Mouse (Mus musculus) megakaryocyte, adult 5-6 weeks (primary cell): ENCODE data around the gene Lpp. TPM values are rescaled to one million over a fixed set of nuclear protein-coding genes. Genes with fewer than 3 reads are reported as not detected.
A peak's percentile ranks its signal among the peaks of the same experiment; 100 is the strongest.

Source experiments
- ATAC-seq: 2 replicates; pipeline ENCODE4 v1.8.0; 2016; ENCODE audit warnings: mild to moderate bottlenecking, inconsistent platforms; ENCODE audit not compliant: poor library complexity, severe bottlenecking
- total RNA-seq, 2 experiments: library from RNA; stranded (forward) in 1 of 2; stranded (reverse) in 1 of 2; fragments of 153-499, 151-499 nt in 1 of 2; fragments of 221-1000, 200-1000 nt in 1 of 2; gene quantifications; 2 replicates each; pipeline versions ENCODE4 v1.2.3 to v1.2.4; 2015 to 2017

The Lpp gene
- total RNA-seq, 2 experiments from 2014 or later = 3.1 to 5.1 TPM

DNA sequence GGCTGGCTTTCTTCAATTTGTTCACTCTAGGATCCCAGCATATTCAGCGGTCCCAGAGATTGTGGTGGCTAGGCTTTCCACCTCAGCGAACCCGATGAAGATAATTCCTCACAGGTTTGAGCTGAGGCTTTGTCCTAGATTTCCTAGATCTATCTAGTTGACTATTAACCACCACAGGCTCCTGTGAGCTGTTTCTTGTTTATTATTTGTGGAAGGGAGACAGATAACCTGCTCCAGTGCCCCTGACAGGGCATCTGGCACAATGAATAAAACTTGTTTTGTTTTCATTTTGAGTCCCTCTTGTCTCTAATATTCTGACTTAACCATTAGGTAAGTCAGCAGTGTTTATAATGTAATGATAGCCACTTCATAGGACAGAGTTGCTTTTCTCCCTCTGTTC lies 5.6 kb downstream of the Lpp start:
- ATAC-seq = no peak

DNA sequence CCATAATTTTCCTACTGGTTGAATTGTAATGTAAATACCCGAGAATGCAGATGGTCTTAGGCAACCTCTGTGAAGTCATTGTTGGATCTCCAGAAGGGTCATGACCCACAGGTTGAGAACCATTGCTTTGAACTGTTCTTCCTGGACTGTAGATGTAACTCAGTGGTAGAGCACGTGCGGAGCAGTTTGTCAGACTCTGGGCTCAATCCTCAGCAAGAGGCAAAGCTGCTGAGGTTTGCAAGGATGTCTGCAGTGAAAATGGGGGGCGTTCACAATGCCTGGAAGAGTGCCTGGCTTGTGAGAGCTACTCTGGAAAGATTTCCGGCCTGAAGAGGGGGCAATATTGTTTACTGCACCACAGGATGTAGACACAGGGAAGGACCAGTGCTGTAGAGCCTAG lies 6.2 kb downstream of the Lpp start:
- ATAC-seq = no peak

DNA sequence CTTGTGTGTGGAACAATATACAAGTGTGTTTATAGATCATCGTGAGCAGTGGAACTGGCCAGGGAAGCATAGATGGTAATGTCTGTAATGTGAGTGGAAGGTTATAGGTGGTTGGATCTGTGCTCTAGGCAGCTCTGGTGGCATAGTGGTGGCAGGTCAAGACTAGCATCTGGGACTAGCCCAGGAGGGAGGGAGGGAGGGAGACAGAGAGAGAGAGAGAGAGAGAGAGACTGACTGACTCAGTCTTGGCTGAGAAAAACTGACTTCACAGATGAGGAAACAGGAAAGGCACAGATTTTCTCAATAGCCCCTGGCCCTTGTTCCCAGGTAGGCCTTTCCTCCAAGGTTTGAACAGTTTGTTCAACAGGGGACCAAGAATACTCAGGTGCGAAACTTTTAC lies 7.5 kb downstream of the Lpp start:
- no peak for ATAC-seq

DNA sequence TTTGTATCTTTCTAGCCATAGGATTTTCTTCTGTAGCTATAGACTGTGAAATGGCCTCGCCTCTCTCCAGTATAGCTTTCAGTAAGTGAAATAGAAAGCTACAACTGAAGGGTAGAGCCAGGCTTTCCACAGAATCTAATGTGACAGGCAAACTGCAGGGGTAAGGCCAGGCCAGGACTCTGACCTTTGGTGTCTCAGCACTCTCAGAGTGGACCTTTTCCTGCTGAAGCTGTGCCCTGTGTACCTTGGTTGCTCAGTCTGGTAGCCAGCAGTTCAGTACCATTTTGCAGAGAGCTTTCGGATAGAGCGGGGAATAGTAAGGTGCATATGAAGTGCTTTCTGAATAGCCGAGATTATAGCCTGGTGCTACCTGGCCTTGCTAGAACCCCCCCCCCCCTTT lies 9.5 kb downstream of the Lpp start:
- ATAC-seq = no peak

DNA sequence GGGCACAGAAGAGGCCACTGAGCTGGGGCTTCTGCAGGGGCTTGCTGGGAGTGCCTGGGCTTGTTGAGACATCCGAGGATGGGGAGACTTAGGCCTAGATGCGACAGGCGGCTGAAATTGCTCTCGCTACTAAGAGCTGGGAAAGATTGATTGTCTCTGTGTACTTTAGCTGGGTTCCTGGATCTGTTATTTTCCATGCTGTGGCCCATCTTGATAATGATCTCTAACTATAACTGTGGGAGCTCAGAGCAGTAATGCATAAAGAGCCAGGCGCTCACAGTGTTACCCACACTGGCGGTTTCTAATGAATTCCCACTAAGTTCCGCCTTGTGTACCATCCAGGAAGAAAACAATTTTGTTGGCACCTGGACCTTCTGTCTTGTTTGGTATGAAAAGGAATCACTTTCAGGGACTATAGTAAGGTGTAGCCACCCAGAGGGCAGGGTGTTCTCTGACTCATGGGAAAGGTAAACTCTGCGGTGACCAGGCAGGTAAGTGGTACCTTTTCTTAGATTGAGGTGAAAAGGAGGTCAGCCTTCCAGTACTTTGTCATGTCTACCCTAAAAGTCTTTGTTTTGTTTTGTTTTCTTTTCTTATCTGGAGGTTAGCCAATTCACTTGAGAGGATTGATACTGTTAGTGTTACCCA lies 10.6 kb downstream of the Lpp start:
- no peak for ATAC-seq

DNA sequence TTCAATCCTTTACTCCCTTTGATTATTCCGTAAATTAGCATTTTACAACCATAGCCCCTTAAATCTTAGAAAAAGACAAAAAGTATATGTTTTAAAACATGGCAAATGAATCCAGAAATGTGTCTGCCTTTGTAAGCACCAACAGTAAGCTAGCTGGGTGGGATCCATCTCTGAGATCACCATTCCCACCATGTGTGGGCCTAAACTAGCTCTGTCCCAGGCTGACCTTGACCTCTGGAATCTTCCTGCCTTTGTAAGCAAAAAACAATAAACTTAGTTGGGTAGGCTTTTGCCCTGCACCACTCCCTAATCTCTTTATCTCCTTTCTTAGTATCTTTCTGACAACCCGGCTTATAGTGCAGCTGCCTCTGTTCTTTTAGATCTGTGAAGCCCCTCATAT lies 13.2 kb downstream of the Lpp start:
- no peak for ATAC-seq

DNA sequence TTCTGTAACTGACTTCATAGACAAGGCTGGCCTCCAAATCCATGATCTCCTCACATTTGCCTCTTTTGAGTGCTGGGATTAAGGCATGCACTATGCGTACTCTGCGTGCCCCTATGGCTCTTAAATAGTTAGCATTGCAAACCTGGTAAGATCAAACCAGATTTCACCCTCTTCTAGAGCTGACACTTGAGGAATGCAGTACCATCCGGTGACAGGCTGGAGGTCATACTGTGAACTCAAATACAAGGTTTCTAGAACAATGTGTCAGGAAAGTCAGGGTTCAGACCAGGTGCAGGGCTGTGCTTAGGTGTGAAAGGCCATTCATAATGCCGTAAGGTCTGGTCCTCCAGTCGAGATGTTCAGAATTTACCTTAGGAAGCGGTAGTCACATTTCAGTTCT lies 18.0 kb downstream of the Lpp start:
- ATAC-seq = no peak

DNA sequence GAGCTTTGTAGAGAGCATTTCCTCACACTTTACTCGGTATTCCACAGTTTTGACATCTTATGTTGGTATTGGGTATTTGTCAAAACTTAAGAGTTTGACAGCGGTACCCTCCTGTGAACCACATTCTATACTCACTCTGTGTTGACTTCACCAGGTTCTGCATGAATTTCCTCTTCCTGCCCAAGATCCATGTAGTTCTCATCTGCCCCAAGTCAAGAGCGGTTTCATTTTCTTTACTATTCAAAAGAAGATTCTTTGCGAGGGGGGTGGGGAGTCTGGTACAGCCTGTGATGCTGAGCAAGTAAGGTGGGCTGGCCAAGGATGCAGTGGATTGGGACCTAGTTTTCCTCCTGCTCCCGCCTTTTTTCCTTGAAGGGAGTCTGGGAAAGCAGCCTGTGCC lies 18.9 kb downstream of the Lpp start:
- no peak for ATAC-seq

DNA sequence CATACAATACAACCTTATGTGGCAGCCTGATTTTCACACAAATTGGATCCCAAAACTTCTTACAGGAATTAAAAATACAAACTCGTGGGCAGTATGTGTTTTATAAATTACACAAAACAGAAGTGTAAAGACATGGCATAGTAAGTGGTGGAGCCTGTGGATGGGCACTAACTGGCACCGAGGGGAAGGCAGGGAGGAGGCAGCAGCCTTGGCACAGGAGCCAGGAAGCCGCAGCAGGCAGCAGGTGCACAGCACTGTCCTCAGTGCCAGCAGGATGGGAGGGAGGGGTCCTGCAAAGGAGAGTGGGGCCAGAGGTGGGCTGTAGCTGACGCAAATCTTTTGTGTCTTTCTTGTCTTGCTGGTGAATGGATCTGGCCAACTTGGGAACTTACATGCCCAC lies 19.8 kb downstream of the Lpp start:
- no peak for ATAC-seq

DNA sequence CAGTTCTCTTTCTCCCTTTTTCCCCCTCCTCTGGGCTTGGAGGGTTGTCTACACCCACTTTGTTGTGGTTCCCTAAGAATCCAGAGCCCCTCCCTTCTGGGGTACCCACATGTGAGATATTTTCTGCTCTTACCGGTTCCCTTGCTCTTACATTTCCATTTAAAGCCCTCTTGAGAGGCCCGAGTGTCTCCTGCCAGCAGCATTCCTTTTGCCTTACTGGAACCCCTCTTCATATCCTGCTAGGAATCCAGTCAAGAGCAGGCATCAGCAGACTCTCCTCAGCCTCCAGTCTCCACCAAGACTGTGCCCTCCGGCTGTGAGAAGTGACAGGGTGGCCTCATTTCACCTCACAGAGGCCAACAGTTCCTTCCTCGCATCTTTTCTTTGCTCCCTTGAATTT lies 24.7 kb downstream of the Lpp start:
- ATAC-seq = no peak

DNA sequence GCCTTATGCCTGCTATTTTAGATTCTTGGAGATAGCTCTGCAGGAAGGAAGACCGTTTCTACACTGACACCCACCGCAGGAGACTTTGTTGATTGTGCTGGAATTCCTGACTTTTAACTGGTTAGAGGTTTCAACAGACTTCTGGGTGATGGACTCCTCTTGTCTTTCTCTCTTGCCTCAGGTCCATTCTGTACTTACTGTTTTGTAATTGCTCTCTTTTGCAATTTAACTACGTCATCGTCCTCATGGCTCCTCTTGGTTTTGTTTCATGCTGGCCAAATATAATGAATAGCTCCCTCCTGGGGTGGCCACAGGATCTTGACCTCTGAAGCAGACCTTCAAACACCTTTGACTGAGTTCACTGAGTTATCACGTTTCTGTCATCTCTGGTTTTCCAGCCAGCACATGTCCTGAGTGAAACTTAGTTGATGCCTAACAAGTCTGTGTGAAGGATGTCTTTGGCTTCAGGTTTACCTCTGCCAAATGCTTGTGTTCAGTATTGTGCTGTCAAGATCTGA lies 27.4 kb downstream of the Lpp start:
- ATAC-seq = 0 out of 2 replicates have a peak, but pooled peaks have one; percentile 38

DNA sequence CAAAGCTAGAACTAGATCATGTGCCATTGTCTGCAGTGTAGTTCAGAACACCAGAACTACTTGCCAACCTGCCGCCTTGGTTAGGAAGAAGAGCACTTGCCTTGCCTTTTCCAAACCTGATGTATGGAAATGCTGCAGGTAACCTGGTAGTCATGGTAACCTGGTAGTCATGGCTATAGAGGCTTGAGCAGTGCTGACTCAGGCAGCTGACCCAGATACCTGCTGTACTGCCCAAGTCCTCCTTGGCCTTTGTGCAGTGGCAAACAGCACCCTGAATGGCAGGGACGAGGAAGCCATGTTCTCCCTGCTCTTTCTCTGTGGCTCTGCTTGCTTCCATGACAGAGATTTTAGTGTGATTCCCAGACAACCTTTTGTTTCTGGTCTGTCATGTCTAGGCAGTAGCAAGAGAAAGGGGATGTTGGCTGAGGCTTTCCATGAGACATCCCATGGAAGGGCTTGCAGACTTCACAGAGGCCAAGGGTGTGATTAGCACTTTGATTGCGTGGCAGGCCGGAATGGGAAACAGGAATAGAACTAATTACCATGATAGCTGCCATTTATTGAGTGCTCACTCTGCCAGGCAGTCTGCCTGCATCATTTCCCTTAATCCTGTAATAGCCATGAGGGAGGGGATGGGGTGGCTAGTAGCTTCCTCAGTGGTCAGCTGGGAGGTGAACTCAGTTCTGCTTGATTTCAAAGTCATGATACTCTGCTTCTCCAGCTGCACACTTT lies 28.5 kb downstream of the Lpp start:
- no peak for ATAC-seq

DNA sequence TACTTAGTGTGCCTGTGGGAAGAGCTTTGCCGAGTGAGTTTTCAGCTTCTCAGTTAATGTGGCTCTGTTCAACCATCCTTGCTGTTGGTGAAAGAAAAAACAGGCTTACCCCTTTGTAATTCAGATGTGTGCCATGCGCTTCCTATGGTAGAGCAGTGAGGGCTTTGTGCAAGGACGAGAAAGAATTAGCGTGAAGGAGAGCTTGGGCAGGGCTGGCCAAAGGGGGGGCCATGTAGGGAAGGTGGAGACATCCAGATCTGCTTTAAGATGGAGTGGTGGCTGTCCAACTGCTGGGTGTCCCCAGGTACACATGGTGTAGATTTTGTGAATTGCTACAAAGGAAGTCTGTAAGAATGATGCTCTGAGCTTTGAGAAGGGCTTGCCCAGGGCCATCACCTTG lies 29.9 kb downstream of the Lpp start:
- no peak for ATAC-seq

DNA sequence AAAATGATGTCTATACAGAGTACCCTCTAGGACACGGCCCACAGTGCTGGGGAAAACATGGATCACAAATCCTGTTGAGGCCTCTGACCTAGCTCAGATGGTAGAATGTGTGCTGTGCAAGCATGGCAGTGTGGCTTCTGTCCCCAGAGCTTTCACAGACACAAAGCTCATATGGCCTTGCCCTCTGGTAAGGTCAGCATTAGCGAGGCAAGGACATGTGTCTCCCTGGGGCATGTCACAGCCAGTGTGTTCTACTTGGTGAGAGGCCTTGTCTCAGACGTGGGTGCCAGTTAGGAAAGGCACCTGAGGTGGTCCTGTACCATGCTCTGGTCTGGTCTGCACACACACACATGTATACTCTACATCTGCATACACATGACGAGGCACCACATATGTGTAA lies 30.4 kb downstream of the Lpp start:
- ATAC-seq = no peak

DNA sequence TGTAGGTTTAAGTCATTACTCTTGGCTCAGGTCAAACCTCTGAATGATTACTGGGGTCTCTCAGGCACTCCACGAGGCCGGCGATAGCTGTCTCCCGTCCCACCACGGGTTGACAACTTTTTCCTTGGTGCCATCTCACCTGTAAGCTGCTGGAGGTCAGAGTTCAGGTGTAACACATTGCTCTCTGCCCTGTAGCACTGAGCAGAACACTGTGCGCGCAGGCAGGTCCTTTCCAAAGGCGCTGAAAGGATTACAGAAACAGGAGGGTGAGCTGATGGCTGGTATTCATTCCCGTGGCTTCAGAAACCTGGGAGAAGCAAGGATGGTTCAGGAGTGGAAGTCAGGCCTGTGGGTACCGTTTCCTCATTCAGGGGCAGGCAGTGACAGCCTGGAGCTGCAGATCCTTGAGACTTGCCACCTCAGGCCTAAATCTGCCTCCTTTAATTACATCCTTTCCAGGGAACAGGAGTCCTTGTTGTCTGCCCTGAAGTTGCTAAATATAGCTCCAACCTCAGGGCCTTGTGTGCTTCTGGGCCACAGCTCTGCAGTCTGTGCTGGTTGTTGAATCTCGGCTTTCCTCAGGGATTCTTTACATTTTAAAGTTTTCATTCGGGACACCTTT lies 31.2 kb downstream of the Lpp start:
- ATAC-seq = no peak

DNA sequence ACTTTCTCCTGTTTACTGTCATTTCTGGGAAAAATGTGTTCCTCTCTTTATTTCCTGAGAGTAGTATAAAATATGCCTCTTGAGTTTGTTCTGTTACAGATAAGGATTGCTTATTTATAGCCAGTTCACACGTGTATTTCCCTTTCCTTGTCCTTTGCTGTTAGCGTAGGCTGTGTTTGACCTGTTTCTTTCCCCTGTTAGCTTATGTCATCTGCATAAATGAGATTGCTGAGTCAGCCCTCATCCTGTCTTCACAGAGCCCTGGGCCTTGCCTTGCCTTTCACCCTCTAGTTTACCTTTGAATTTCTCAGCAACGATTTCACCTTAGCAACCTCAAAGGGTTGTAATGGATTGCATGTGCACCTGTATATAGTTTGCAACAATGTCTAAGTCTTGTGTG lies 32.5 kb downstream of the Lpp start:
- ATAC-seq = no peak

DNA sequence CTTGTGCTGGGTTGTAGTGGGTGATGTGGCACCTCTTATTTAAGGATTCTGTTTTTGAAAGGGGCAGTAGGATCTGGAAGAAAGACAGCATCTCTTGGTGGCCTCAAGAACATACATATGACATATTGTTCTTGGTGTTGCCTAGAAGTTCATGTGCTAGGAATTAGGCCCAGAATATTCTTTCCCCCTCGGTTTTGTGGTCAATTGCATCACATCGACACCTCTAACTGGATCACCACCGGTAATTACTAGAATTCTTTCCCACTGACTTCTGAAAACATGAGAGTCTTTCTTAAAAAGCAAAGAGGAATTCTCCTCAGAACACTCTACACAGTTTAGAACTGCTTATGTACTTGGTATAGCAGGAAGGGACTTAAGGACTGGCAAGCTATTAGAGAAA lies 34.3 kb downstream of the Lpp start:
- no peak for ATAC-seq

DNA sequence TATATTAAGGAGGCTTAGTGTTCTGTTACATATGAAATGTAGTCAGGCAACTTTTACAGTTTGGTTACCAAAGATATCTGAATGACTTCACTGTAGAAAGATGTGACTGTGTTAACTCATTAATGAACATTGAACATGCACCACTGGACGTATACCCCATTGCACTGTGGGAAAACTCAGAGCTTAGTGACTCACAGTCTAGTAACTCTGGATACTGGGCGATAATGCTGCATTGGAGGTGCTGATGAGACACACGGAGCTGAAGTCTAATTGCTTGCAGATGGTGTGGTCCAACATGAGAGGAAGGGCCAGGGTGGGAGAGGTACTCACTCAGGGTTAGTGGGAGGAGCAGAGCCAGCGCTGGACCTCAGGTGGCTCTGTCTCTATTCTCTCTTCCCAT lies 34.7 kb downstream of the Lpp start:
- no peak for ATAC-seq

DNA sequence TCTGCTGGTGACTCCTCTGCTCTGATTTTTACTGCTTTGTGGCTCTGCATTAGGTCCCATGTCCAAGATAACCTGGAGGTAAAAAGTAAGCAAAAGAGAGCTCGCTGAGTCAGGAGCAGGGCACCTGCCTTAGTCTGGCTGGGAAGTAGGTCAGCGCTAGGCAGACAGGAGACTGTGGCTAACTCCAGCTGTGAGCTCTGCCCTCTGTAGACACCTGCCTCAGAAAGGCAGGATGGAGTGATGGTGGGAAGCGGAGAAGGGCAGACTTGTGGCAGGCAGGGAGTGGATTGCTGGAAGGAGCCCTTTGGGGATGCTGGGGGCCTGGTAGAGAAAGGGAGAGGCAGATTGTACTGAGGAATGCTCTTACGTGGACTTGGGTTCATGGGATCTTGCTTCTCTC lies 35.4 kb downstream of the Lpp start:
- no peak for ATAC-seq

DNA sequence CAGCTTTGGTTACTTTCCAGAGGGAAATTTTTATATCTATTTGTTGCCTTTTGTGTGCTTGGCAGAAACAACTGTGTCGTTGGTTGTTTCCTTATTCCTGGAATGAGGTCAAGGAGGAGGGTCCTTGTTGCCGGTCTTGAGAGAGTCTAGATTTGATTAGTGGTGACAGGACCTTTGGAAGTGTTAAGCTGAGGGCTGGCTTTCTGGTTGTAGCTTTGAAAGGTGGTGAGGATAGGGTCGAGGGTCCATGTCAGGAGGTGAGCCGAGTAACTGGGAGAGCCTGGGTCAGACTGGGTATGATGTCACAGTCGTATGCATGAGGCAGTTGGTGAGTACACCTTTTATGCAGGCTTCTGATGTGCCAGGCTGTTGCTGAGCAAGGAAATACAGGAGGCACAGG lies 36.4 kb downstream of the Lpp start:
- no peak for ATAC-seq

DNA sequence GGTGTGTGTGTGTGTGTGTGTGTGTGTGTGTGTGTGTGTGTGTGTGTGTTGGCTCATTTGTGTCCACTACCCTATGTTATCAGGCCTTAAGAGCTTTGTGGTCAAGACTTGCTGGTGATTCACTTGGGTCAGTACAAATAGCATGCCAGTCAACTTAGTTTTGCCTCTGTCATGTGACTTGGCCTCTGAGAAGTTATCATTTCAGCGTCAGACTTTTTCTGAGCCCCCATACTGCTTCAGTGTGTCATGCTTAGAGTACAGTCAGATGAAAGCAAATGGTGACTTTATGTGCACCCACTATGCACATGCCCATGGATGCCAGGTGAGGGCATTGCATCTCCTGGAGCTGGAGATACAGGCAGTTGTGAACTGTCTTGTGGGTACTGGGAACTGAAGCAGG lies 38.5 kb downstream of the Lpp start:
- ATAC-seq = no peak

DNA sequence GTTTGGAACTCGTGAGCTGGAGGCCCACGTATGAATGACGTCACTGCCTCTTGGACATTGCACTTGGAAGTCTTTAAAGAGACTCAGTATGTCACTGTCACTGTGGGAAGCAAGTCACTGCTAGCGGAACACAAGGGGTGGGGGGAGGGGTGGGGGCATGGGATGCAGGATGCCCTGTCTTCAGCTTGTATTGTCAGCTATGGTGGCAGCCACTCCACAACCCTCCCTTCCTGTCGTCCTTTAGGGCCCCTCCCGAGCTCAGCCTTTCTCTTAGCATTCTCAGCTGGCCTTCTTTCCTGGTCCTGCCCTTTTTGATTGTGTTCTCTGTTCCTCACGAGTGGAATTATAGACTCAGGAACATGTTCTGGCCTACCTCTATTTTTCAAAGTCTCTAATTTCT lies 40.3 kb downstream of the Lpp start:
- no peak for ATAC-seq
